Mouse (Mus musculus) urinary bladder, adult 18-20 months (tissue): ENCODE measurements at regions not wholly inside any gene's neighbourhood (a gene's known extent, or its start where the extent isn't known, plus 50 kb on each side); places are given as distances from the start of the nearest gene placed in this dataset.

Experiments used
- DNase-seq, 2 experiments: peaks; one replicate each; pipeline ENCODE4 v3.0.0; 2022; ENCODE audit warnings: low spot score in 2 of 2, mixed read lengths in 2 of 2

- no peak for DNase-seq
These were observed 54.8 kb downstream of the Tmem30b start for GRCm38 (mm10) chr12:73491370-73491769.

GRCm38 (mm10) chr12:73482858-73483257 lies 63.3 kb downstream of the Tmem30b start:
- DNase-seq, result no peak

GRCm38 (mm10) chr12:73482275-73482674 lies 63.9 kb downstream of the Tmem30b start:
- no peak for DNase-seq

GRCm38 (mm10) chr12:73481705-73482104 lies 64.5 kb downstream of the Tmem30b start:
- no peak for DNase-seq

- peak in 1 of 2 experiments; percentile 35 for DNase-seq
These were observed 65.0 kb downstream of the Tmem30b start for GRCm38 (mm10) chr12:73481165-73481564.

- no peak for DNase-seq
These were observed 65.6 kb downstream of the Tmem30b start for GRCm38 (mm10) chr12:73480610-73480971.

- DNase-seq, result no peak
These were observed 66.1 kb downstream of the Tmem30b start for GRCm38 (mm10) chr12:73479932-73480609.

- DNase-seq, result no peak
These were observed 67.6 kb downstream of the Tmem30b start for GRCm38 (mm10) chr12:73478641-73479040.

- no peak for DNase-seq
These were observed 69.8 kb downstream of the Tmem30b start for GRCm38 (mm10) chr12:73476421-73476858.

GRCm38 (mm10) chr12:73475774-73476173 lies 70.4 kb downstream of the Tmem30b start:
- DNase-seq, result no peak

- no peak for DNase-seq
These were observed 71.2 kb downstream of the Tmem30b start for GRCm38 (mm10) chr12:73475020-73475419.

GRCm38 (mm10) chr12:73473111-73473510 lies 73.1 kb downstream of the Tmem30b start:
- DNase-seq, result no peak

GRCm38 (mm10) chr12:73471966-73472365 lies 74.2 kb downstream of the Tmem30b start:
- no peak for DNase-seq

GRCm38 (mm10) chr12:73466484-73466883 lies 79.7 kb downstream of the Tmem30b start:
- DNase-seq, result no peak

- DNase-seq, result no peak
These were observed 80.2 kb downstream of the Tmem30b start for GRCm38 (mm10) chr12:73465975-73466374.

GRCm38 (mm10) chr12:73464311-73464710 lies 81.9 kb downstream of the Tmem30b start:
- no peak for DNase-seq

- peak in 1 of 2 experiments; percentile 26 for DNase-seq
These were observed 84.1 kb downstream of the Tmem30b start for GRCm38 (mm10) chr12:73462091-73462490.

GRCm38 (mm10) chr12:73460291-73460761 lies 85.9 kb downstream of the Tmem30b start:
- DNase-seq, result no peak

- DNase-seq, result no peak
These were observed 94.9 kb downstream of the Tmem30b start for GRCm38 (mm10) chr12:73451257-73451656.

- no peak for DNase-seq
These were observed 95.7 kb downstream of the Tmem30b start for GRCm38 (mm10) chr12:73450541-73450940.

- DNase-seq, result peak in 1 of 2 experiments; percentile 19
These were observed 96.2 kb downstream of the Tmem30b start for GRCm38 (mm10) chr12:73449911-73450520.

- peak in 1 of 2 experiments; percentile 33 for DNase-seq
These were observed 97.1 kb downstream of the Tmem30b start for GRCm38 (mm10) chr12:73449069-73449468.

GRCm38 (mm10) chr12:73448388-73448965 lies 97.7 kb downstream of the Tmem30b start:
- no peak for DNase-seq
